Mouse (Mus musculus): ENCODE results near the gene Ccdc96. TPM values are rescaled to one million over a fixed set of nuclear protein-coding genes. Genes with fewer than 3 reads are reported as not detected.

Gene Ccdc96
- under 1 TPM in 8 of 26 experiments, not detected in 18; 0.18 to 0.51 (median 0.24) TPM for total RNA-seq (2018; cell fraction: chromatin; rRNA removed)
- total RNA-seq (2018; cell fraction: cytosol; rRNA removed): under 1 TPM in 25 of 26 experiments, not detected in 1; 0.03 to 0.32 (median 0.09) TPM
- under 1 TPM in 13 of 26 experiments, not detected in 13; 0.12 to 0.38 (median 0.22) TPM for total RNA-seq (2018; cell fraction: nucleus; rRNA removed)
- 0.07 to 0.21 TPM (median 0.14 TPM) in 3 replicates for polyA plus RNA-seq (2018)

DNA sequence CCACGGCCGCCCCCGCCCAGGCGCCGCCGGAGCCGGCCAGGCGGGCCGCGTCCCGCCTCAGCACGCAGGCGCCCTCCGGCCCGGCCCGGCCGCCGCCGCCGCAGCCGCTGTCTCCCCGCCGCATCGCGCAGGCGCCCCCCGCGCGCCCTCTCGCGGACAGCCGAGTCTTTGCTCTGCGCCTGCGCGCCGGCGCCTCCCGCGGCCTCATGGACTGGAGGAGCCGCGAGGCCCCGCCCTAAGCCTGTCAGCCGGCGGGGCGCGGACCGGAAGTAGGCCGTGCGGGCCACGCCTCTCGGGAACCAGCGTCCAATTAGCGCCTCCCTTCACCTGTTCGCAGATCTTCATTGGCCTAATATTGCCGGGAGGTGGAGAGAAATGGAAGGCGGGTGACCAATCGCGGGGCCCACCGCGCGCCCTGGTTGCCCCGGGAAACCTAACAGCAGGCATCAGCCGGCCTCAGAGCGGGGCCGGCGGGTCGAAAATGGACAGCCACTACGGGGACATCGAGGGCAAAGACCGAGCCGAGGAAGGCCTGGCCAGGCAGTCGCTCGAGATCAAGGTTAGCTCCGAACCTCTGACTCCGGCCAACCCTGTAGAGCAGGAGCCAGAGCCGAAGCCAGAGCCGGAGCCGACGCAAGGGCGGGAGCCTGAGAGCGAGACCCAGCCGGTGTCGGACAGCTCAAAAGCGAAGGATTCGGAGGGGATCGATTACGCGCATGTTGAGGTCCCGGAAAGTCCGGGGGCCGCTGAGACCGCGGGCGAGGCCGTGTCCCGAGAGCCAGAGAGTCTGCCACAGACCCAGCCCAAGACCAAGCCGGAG lies at the start of gene Ccdc96, which contains the start of gene Tada2b:
TSS of gene Ccdc96 (plus strand) at position 418 of the 820 bp plus-strand sequence.
TSS of gene Tada2b (minus strand) at position 115 of the 820 bp plus-strand sequence.
- H3K4me3 ChIP-seq (ENCODE audit: inconsistent target): peak within 1 kb of the TSS; percentile 49
- WGBS (ENCODE audit: missing documents): under 1% methylated on average over 93 of the region's 97 CpGs
- no peak within 1 kb of the TSS for H3K27ac ChIP-seq
- H3K36me3 ChIP-seq (ENCODE audit: inconsistent target): no peaks in the 10 kb centered on the region
- H3K79me2 ChIP-seq (ENCODE audit: inconsistent target): peaks cover 42% of the 10 kb centered on the region; the same call in 1 of the 2 replicates

DNA sequence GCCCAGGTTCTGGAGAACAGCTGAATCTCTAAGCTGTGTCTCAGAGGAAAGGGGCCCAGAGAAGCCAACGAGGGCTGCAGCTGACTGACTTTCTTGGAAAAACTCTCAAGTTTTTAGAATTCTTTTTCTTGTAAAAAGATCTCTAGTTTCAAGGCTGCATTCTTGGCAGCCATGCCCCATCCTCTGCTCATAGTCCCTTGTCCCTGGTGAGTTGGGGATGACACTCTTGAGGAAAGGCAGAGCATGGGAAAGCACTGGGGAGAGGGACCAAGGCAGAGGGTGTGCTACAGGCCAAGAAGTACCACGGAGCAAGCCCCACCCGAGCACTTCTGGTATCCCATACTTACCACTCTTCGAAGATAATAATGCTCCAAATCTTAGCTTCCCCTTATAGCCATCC lies 47.5 kb upstream of the Ccdc96 start:
- 66% methylated on average over 4 of the region's 4 CpGs for WGBS (ENCODE audit: missing documents)
- no peak overlapping the region for H3K27ac ChIP-seq
- no peaks in the 10 kb centered on the region for H3K36me3 ChIP-seq (ENCODE audit: inconsistent target)
- no peaks in the 10 kb centered on the region for H3K79me2 ChIP-seq (ENCODE audit: inconsistent target)
- no peak overlapping the region for H3K4me3 ChIP-seq (ENCODE audit: inconsistent target)

DNA sequence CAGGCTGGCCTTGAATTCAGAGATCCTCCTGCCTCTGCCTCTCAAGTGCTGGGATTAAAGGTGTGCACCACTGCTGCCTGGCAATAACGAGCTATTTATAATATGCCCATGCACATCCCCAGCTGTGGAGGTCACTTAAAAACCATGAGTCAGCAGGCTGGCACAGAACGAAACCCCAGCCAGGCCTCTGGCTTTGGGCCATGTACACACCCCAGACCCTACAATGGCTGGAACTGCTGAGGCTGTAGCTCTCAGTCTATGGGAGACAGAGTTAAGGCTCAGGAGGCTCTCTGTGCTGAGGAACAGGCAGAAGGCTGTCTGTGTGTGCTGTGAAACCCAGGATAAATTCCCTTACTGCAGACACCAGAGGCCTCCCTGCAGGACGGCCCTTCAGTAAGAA lies 43.6 kb upstream of the Ccdc96 start:
- no peak overlapping the region for H3K4me3 ChIP-seq (ENCODE audit: inconsistent target)
- no peak overlapping the region for H3K27ac ChIP-seq
- no peaks in the 10 kb centered on the region for H3K36me3 ChIP-seq (ENCODE audit: inconsistent target)
- no peaks in the 10 kb centered on the region for H3K79me2 ChIP-seq (ENCODE audit: inconsistent target)
- WGBS (ENCODE audit: missing documents): 57% methylated on average over 3 of the region's 3 CpGs

DNA sequence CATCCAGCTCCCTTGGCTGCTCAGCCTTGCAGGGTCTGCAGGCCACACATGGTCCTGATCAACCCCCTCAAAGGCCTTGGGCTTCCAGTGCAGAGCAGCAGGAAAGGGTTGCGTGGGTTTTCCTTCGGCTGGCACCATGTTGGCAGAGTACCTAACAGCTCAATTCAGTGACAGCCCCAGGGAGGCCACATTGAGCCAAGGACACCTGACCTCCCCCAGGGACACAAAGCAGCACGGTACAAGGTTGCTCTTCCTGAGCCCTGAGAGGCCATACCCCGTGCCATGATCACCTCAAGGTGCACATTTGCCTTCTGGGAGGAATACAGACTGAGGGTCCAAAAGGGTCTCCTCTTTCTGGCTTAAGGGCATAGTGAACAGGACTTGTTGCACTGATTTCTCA lies 39.8 kb upstream of the Ccdc96 start:
- 70% methylated on average over 4 of the region's 4 CpGs for WGBS (ENCODE audit: missing documents)
- no peak overlapping the region for H3K27ac ChIP-seq
- no peaks in the 10 kb centered on the region for H3K36me3 ChIP-seq (ENCODE audit: inconsistent target)
- H3K79me2 ChIP-seq (ENCODE audit: inconsistent target): no peaks in the 10 kb centered on the region
- no peak overlapping the region for H3K4me3 ChIP-seq (ENCODE audit: inconsistent target)

DNA sequence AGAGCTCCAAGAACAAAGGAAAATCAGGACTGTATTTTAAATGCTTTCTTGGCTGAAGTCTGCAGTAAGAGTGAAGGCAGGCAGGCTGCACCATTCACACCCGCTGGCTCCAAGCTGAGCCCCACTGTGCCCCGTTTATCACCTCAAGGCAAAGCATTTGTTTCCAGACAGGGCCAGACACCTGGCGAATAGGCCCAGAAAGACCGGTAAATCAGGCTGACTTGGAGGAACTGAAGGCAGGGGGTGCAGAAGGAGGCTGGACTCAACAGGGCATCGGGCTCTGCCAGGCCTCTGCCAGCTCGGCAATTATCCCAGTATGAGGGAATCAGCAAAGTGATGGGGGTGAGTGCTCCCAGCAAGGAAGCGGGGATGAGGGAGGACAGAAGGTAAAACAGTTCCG lies 39.4 kb upstream of the Ccdc96 start:
- Histone ChIP-seq H3K27ac (no peak overlapping the region), H3K36me3 (ENCODE audit: inconsistent target) (no peaks in the 10 kb centered on the region), H3K79me2 (ENCODE audit: inconsistent target) (no peaks in the 10 kb centered on the region), H3K4me3 (ENCODE audit: inconsistent target) (no peak overlapping the region)
- WGBS (ENCODE audit: missing documents): 38% methylated on average over 6 of the region's 8 CpGs

DNA sequence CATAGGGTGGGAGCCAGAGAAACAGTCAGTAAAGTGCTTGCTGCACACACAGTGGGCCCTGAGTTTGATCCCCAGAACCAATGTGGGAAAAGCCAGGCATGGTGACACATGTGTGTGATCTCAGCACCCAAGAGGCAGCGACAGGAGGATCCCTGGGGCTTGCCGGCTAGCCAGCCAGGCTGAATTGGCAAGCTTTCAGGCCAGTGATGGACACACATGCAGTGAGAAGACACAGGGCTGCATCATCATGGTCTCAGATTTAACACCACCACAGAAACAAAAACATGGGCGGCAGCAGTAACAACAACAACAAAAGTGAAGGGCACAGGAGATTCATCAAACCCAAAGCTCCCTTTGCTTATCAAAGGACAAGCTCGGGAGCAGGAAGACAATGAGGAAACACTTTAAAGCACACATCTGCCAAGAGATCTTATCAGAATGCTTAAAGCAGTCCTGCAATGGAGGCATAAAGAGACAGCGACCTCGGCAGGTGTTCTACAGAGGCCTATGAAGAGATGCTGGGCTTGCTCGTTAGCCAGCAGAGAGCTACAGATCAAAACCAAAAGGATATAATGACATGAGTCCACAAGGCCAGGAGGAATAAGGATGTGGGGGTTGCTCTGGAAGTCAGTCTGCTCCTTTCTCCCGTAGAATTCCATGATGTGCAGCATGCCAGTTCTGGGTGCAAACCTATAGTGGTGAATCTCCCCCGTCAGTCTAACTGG lies 38.1 kb upstream of the Ccdc96 start:
- Histone ChIP-seq H3K4me3 (ENCODE audit: inconsistent target) (no peak overlapping the region), H3K36me3 (ENCODE audit: inconsistent target) (no peaks in the 10 kb centered on the region), H3K79me2 (ENCODE audit: inconsistent target) (no peaks in the 10 kb centered on the region), H3K27ac (no peak overlapping the region)
- WGBS (ENCODE audit: missing documents): 45% methylated on average over 9 of the region's 9 CpGs

DNA sequence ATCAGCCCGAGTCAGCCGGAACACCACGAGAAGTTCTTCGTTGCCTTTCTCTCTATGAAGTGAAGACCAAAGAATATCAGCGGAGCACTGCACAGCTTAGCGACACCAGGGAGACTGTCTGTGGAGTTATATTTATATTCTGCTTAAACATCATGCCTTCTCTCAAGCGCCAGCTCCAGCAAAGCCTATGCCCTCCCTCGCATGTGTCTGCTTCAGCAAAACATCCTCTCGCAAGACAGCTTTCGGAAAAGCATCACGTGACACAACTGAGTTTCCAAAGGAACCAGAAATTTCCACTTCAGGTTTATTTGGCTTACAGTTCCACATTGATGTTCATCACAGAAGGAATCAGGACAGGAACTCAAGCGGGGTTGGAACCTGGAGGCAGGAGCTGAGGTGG lies 36.5 kb upstream of the Ccdc96 start:
- Histone ChIP-seq H3K79me2 (ENCODE audit: inconsistent target) (no peaks in the 10 kb centered on the region), H3K36me3 (ENCODE audit: inconsistent target) (no peaks in the 10 kb centered on the region), H3K27ac (no peak overlapping the region), H3K4me3 (ENCODE audit: inconsistent target) (no peak overlapping the region)
- WGBS (ENCODE audit: missing documents): 95% methylated on average over 12 of the region's 12 CpGs

DNA sequence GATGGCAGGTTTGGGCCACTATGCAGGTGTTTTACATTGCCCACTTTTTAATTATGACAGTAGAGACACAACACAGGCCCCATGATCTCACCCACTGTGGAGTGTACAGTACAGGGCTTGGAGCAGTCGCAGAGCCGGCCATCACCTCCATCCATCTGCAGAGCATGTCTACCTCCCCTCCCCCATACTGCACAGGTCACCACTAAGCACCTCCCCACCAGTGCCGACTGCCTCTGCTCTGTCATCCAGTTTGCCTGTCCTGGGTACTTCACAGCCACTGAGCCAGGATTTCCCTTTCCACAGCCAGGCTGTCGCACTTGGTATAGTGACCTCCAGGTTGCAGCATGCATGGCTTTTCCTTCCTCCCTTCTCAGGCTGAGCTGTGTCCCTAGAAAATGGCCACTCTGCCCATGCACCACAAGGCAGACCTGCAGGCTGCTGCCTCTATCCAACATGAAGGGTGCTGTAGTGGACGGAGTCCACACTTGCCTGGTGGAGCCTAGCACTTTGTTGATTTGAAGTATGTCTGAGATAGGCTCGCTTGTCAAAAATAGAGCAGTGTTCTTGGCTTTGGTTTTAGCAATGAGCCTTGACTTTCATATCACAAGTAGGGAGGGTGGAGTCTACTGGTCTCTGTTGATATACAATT lies 34.6 kb upstream of the Ccdc96 start:
- H3K79me2 ChIP-seq (ENCODE audit: inconsistent target): no peaks in the 10 kb centered on the region
- no peak overlapping the region for H3K27ac ChIP-seq
- 84% methylated on average over 6 of the region's 6 CpGs for WGBS (ENCODE audit: missing documents)

DNA sequence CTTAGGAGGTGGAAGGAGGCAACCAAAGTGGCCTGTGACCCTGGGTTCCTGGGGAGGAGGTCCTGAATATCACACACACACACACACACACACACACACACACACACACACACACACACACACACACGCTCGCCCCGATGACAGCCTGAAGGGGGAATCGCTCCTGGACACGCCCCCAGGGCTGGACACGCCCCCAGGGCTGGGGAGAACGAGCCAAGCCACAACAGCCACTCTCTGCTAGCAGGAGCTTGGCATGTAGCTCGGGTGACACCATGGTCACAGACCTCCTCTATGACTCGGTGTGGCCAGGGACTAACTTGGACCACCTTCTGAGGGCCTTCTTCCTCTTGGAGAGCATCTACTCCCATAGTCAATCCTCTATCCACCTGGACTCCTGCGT lies 33.3 kb upstream of the Ccdc96 start:
- Histone ChIP-seq H3K79me2 (ENCODE audit: inconsistent target) (no peaks in the 10 kb centered on the region), H3K36me3 (ENCODE audit: inconsistent target) (no peaks in the 10 kb centered on the region), H3K4me3 (ENCODE audit: inconsistent target) (no peak overlapping the region), H3K27ac (no peak overlapping the region)
- 13% methylated on average over 5 of the region's 10 CpGs for WGBS (ENCODE audit: missing documents)

More for the DNA sequence above, 34.6 kb upstream of the Ccdc96 start:
- no peaks in the 10 kb centered on the region for H3K36me3 ChIP-seq (ENCODE audit: inconsistent target)
- H3K4me3 ChIP-seq (ENCODE audit: inconsistent target): no peak overlapping the region

DNA sequence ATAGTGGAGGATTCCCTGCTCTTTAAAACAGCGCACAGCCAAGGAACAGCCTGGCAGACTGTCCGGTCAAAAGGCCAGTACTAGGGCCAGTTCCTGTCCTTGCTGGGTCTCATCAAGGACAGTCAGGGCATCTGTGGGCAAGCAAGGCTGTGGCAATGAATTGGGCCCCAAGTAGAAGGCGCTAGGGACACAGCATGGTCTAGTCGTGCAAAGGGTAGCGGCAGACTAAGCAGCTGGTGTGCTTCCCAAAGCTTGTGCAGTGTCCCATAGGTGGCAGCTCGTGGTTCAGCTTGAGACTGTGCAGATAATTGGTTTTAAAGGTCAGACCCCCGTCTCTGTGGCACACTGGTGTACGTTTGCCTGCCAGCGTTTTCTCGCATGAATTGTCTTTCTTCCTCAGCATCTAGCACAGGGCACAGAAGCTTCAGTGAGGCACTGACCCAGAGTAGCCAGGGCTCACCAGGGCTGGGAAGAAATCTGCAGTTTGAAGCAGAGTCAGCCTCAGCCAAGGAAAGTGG lies 32.5 kb upstream of the Ccdc96 start:
- no peaks in the 10 kb centered on the region for H3K79me2 ChIP-seq (ENCODE audit: inconsistent target)
- no peak overlapping the region for H3K27ac ChIP-seq
- no peaks in the 10 kb centered on the region for H3K36me3 ChIP-seq (ENCODE audit: inconsistent target)
- 82% methylated on average over 10 of the region's 10 CpGs for WGBS (ENCODE audit: missing documents)
- H3K4me3 ChIP-seq (ENCODE audit: inconsistent target): no peak overlapping the region

DNA sequence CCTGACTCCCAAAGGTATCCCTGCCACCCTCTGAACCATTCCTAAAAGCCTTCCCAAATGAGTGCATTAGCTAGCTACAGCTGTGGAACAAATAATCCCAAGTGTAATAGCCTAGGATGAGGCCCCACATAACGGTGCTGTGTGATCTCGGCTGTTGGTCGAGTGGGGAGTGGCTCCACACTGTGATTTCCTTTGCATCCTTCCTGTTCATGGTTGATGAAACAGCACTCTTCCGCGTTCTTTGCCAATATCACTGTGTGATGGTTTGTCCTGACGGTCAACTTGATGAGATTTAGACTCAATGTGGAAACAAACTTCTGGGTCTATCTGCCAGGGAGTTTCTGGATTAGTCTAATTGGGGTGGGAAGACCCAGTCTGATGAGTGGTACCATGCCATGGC lies 31.6 kb upstream of the Ccdc96 start:
- 25% methylated on average over 6 of the region's 6 CpGs for WGBS (ENCODE audit: missing documents)
- no peak overlapping the region for H3K4me3 ChIP-seq (ENCODE audit: inconsistent target)
- H3K27ac ChIP-seq: no peak overlapping the region
- H3K36me3 ChIP-seq (ENCODE audit: inconsistent target): no peaks in the 10 kb centered on the region
- no peaks in the 10 kb centered on the region for H3K79me2 ChIP-seq (ENCODE audit: inconsistent target)

DNA sequence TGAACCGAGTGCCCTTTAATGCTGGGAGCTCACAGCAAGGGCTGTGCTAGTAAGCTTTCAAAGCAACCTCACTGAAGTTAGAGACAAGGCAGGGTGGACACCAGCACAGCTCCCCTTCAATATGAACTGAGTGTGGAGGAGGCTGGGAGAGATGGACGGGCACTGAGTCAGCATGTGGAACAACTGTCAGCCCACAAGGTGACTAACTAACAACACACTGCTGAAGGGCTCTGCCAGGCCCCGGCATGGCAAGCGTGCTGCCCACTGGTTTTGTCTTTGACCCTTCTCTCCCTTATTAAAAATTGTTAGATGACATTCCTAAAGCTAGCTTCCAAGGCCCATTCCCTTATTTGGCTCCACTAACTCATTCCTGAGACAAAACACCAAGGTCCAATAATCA lies 26.7 kb upstream of the Ccdc96 start:
- Histone ChIP-seq H3K27ac (no peak overlapping the region), H3K79me2 (ENCODE audit: inconsistent target) (no peaks in the 10 kb centered on the region), H3K36me3 (ENCODE audit: inconsistent target) (no peaks in the 10 kb centered on the region), H3K4me3 (ENCODE audit: inconsistent target) (no peak overlapping the region)
- 83% methylated on average over 4 of the region's 4 CpGs for WGBS (ENCODE audit: missing documents)

DNA sequence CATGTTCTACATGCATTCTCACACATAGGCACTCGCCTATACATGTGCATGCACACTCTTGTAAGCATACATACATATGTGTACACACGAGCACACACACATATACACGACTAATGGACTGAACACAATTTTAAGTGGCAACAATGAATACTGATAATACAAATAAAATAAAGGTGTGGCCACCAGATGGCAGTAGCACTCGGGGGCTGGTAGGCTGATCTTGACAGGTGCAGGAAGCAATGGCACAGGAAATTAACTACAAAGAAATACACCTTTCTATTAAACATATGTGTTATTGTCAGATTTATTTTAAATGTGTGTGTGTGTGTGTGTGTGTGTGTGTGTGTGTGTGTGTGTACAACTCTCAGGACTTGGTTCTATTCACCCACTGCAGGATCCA lies 25.5 kb upstream of the Ccdc96 start:
- H3K4me3 ChIP-seq (ENCODE audit: inconsistent target): no peak overlapping the region
- WGBS (ENCODE audit: missing documents): 8% methylated on average over 4 of the region's 4 CpGs
- no peaks in the 10 kb centered on the region for H3K36me3 ChIP-seq (ENCODE audit: inconsistent target)

DNA sequence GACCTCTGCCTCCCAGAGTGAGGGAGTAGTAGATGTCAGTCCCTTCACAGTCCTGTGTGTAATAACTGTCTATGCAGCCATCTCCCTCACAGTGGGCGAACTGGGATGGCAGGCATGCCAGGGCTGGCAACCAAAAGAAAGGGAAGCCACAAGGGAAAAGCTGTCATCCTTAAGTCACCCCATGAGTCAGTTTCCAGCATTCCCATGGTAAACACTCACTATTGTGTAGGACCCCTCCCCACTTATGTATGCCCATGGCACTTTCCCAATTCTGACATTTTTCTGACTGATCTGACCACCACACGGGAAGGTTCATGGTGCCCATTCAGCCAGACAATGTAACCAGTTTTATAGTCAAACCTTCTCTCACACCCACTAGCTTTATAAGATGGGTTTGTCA lies 23.7 kb upstream of the Ccdc96 start:
- H3K4me3 ChIP-seq (ENCODE audit: inconsistent target): no peak overlapping the region
- H3K36me3 ChIP-seq (ENCODE audit: inconsistent target): no peaks in the 10 kb centered on the region
- H3K79me2 ChIP-seq (ENCODE audit: inconsistent target): peaks cover 7% of the 10 kb centered on the region
- no peak overlapping the region for H3K27ac ChIP-seq
- WGBS (ENCODE audit: missing documents): 88% methylated on average over 2 of the region's 2 CpGs

More for the DNA sequence above, 25.5 kb upstream of the Ccdc96 start:
- Histone ChIP-seq H3K79me2 (ENCODE audit: inconsistent target) (no peaks in the 10 kb centered on the region), H3K27ac (no peak overlapping the region)

Data from macrophage (primary cell).